Comparison of ENCODE assay signal across 13 mouse cellular contexts in genomic region chr10:19013351-19013750, GRCm38 (mm10). TPM values are rescaled to one million over a fixed set of nuclear protein-coding genes. Genes with fewer than 3 reads are reported as not detected.
A peak's percentile ranks its signal among the peaks of the same experiment; 100 is the strongest.
DNase-seq lines count a peak whose midpoint lies in the region; ATAC-seq and TF ChIP-seq lines count a peak whose summit lies in the region.
"Had no signal": no experiment of that assay in that cellular context is flagged by ENCODE, and none has a peak within 500 bp of the region (broad histone marks: within the 10 kb centered on the region; RNA-seq: fewer than 3 reads in every experiment).

No protein-coding gene starts in this region.

- 74% methylated on average over 3 of the region's 3 CpGs for WGBS in heart, embryonic 14.5 days
- WGBS in lung, postnatal 0 days, result 90% methylated on average over 3 of the region's 3 CpGs
- 74% methylated on average over 3 of the region's 3 CpGs for WGBS in small intestine, adult 2 months

- no peak overlapping the region for H3K4me3 ChIP-seq in heart, embryonic 14.5 days (ENCODE audit: control insufficient read depth in 1 of 2, insufficient read depth in 1 of 2, low read depth in 1 of 2, low read length in 2 of 2)
- H3K4me3 ChIP-seq in lung, postnatal 0 days (ENCODE audit: low read depth, low read length), result no peak overlapping the region
- H3K4me3 ChIP-seq in brown adipose tissue, adult 24 weeks (ENCODE audit: insufficient read depth, low read depth, low read length), result peak overlapping the region; percentile 15
- H3K4me3 ChIP-seq in small intestine, adult 2 months (ENCODE audit: low read depth, low read length), result no peak overlapping the region

- no peaks in the 10 kb centered on the region for H3K27me3 ChIP-seq in heart, embryonic 14.5 days (ENCODE audit: control insufficient read depth, insufficient read depth, low read length)
- no peaks in the 10 kb centered on the region for H3K27me3 ChIP-seq in lung, postnatal 0 days (replicated peaks; ENCODE audit: insufficient read depth, low read length)
- no peaks in the 10 kb centered on the region for H3K27me3 ChIP-seq in small intestine, adult 2 months (ENCODE audit: control insufficient read depth, insufficient read depth, low read length)
- H3K27me3 ChIP-seq: heart, embryonic 12.5 days; limb, embryonic 15.5 days had no signal

- H3K4me2 ChIP-seq in heart, embryonic 14.5 days (ENCODE audit: low read length), result peak overlapping the region; percentile 81
- H3K4me2 ChIP-seq in lung, postnatal 0 days (replicated peaks; ENCODE audit: low read depth, low read length), result peak overlapping the region; percentile 27

- no peak for DNase-seq in heart, adult 11 months
- no peak for DNase-seq in lung, postnatal 0 days (ENCODE audit: low spot score)
- DNase-seq in lung, postnatal 14 days, result no peak
- no peak for DNase-seq in frontal cortex, postnatal 10 days (ENCODE audit: low spot score in 2 of 2)
- DNase-seq: cerebellum, adult 9-10 months; kidney, postnatal 4 days; lung, embryonic 14.5 days had no signal

- no peak for TF ChIP-seq POLR2A in small intestine, adult 2 months (IDR thresholded peaks at IDR 0.05; ENCODE audit: low read depth, low read length)

- no peaks in the 10 kb centered on the region for H3K9me3 ChIP-seq in heart, embryonic 14.5 days (ENCODE audit: control insufficient read depth, low read length)
- H3K9me3 ChIP-seq in lung, postnatal 0 days (ENCODE audit: low read length), result no peaks in the 10 kb centered on the region
- H3K9me3 ChIP-seq: heart, embryonic 12.5 days; limb, embryonic 15.5 days; midbrain, embryonic 10.5 days had no signal

- no peak for ATAC-seq in heart, embryonic 14.5 days (ENCODE audit: insufficient number of reproducible peaks, insufficient read depth, low FRiP score, low read depth)
- ATAC-seq in lung, postnatal 0 days, result no peak

- peaks cover 11 to 25% of the 10 kb centered on the region in 2 experiments for H3K4me1 ChIP-seq in heart, embryonic 14.5 days (ENCODE audit: control insufficient read depth in 2 of 2, insufficient read depth in 2 of 2, low read length in 2 of 2)
- H3K4me1 ChIP-seq in lung, postnatal 0 days (ENCODE audit: insufficient read depth, low read depth, low read length), result peaks cover 19% of the 10 kb centered on the region; the same call in 1 of the 2 replicates
- H3K4me1 ChIP-seq in brown adipose tissue, adult 24 weeks (ENCODE audit: control insufficient read depth, insufficient read depth, insufficient read length, low read length), result peaks cover 17% of the 10 kb centered on the region; the same call in 1 of the 2 replicates
- peaks cover 15% of the 10 kb centered on the region for H3K4me1 ChIP-seq in small intestine, adult 2 months (ENCODE audit: control insufficient read depth, insufficient read depth, insufficient read length, low read length)

- peaks cover 6% of the 10 kb centered on the region; the same call in 1 of the 2 replicates for H3K36me3 ChIP-seq in heart, embryonic 14.5 days (ENCODE audit: control insufficient read depth, insufficient read depth, low read length)
- no peaks in the 10 kb centered on the region for H3K36me3 ChIP-seq in lung, postnatal 0 days (ENCODE audit: insufficient read depth, low read length)
- H3K36me3 ChIP-seq in small intestine, adult 2 months (ENCODE audit: control insufficient read depth, insufficient read depth, low read length), result peaks cover 13% of the 10 kb centered on the region
- H3K36me3 ChIP-seq: limb, embryonic 15.5 days; midbrain, embryonic 10.5 days had no signal

- no peak overlapping the region for H3K27ac ChIP-seq in heart, embryonic 14.5 days (replicated peaks in 1 of 2; ENCODE audit: control insufficient read depth in 1 of 2, insufficient read depth in 1 of 2, low read depth in 2 of 2, low read length in 2 of 2)
- H3K27ac ChIP-seq in lung, postnatal 0 days (ENCODE audit: low read length), result no peak overlapping the region
- no peak overlapping the region for H3K27ac ChIP-seq in brown adipose tissue, adult 24 weeks (replicated peaks; ENCODE audit: low read depth, low read length)
- peak overlapping the region; percentile 46 for H3K27ac ChIP-seq in small intestine, adult 2 months (ENCODE audit: insufficient read depth, low read depth, low read length)
- H3K27ac ChIP-seq: midbrain, embryonic 10.5 days had no signal

- 0 out of 2 replicates have a peak overlapping the region, but pooled peaks have one; percentile 8 for H3K9ac ChIP-seq in heart, embryonic 14.5 days (ENCODE audit: low read length)
- no peak overlapping the region for H3K9ac ChIP-seq in lung, postnatal 0 days (replicated peaks; ENCODE audit: low read depth)

- no peak for TF ChIP-seq EP300 in lung, postnatal 0 days (IDR thresholded peaks at IDR 0.05)

- TF ChIP-seq CTCF in lung, postnatal 0 days (IDR thresholded peaks at IDR 0.05), result no peak
- no peak for TF ChIP-seq CTCF in small intestine, adult 2 months (IDR thresholded peaks at IDR 0.05; ENCODE audit: extremely low read depth, insufficient read length, insufficient replicate concordance, low read depth, low read length)

RNA-seq across cellular contexts. Expression of gene Tnfaip3, which starts 2.1 kb away (rescaled TPM):
- polyA plus RNA-seq in heart, embryonic 14.5 days (2014; fragmentation: Nextera tagmentation; extraction: Ambion mirVana), result 2.1 and 2.6 TPM in 2 replicates
- polyA plus RNA-seq in lung, postnatal 0 days (2015; fragmentation: Nextera tagmentation; extraction: Ambion mirVana), result 4.9 and 9.5 TPM in 2 replicates
- polyA plus RNA-seq in brown adipose tissue, adult 24 weeks (2012; ENCODE audit: insufficient read depth, insufficient read length, missing spikeins), result 1.7 and 2.0 TPM in 2 replicates
- 4.1 and 7.4 TPM in 2 replicates for polyA plus RNA-seq in small intestine, adult 2 months (2012; rRNA removed)
